Mouse (Mus musculus) telencephalon, adult 2 months (tissue): ENCODE measurements around the gene Selplg.

Source experiments
- DNase-seq: peaks from one replicate; pipeline ENCODE4 v3.0.0-alpha.2; 2011; ENCODE audit warnings: low read depth, low spot score

Selplg gene

DNA sequence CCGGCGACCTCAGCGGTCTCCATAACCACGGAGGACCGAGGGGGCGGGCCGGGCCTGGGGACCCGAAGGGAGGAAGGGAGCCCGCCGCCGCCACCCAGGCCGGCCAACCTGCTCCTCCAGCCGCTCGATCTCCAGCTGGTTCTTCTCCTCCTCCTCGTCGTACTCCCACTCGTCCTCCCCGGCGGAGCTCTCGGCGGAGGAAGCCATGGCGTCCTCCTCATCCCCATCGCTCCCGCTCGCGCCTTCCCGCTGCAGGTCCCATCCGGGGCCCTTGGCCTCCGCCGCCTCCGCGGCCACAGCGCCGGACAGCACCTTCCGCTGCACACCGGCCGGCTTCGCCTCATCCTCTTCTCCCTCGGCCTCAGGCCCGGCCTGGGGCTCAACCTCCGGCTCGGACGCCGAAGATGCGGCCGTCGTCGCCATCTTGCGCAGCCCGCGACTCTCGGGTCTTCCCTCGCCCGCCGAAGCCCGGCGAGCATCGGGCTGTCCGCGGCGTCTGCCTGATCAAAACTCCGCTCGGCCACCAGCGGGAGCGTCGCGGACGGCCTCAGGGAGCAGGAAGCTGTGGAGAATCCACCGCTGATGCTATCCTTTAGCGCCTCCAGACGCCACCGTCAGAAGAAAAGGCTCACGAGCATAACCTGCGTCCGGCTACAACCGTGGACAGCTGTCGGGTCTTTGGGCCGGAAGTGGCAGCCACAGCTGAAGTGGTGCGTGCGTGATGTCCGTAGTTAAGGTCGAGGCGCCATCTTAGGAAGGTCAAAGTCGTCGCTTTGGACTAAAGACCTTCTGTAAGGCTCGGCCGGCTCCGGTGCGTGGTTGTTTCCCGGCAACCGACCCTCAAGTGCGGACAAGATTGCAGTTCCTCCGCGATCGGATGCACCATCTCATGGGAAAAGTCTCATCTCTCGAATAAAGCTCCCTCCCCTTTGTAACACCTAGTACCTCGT lies 61.0 kb downstream of the Selplg start:
- peak; percentile 91 for DNase-seq

DNA sequence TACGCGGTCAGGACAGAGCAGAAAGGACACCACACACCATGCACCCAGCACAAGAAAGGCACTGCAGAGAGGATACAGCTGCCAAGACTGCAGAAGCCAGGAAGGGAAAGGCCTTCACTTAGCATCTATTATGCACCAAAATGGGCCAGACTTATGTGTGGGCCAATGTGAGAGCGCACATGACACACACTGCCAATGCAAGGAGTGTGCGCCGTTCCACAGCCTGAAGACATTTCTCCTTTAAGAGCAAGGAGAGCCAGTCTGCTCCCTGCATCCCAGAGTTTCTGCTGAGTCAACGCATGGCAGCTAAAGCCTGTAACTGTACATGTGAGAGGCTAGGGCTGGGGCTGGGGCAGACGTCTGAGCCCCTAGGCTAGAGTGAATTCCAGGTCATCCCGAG lies 63.6 kb downstream of the Selplg start:
- no peak for DNase-seq
